Mouse (Mus musculus): ENCODE data around the gene Uprt. TPM values are rescaled to one million over a fixed set of nuclear protein-coding genes. Genes with fewer than 3 reads are reported as not detected.
A peak's percentile ranks its signal among the peaks of the same experiment; 100 is the strongest.

The Uprt gene
- total and polyA plus RNA-seq, 2 experiments = 0.99 to 2.5 TPM

DNA sequence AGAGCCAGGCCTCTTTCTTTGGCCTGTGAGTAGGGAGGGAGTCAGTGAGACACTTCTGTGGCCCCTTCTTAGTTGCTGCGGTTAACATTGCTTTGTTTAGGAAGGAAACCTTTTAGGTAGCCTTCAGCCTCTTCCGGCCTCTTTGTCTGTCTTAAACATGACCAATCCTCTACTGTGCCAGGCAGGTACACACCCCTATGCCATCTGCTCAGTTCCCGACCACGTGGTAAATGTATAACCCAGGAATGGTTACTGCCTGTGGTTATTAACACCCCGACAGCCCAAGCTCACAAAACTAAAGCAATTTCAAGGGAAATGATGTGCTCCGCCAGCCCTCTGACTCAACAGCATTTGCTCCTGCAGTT, 808 bp downstream of the Uprt start:
- peak overlapping the region; percentile 37; the same call in 1 of the 2 replicates for H3K27ac ChIP-seq (replicated peaks; ENCODE audit: insufficient read depth, low read depth, low read length)
- no peak for TF ChIP-seq CTCF (IDR thresholded peaks at IDR 0.05; ENCODE audit: low read depth, low read length)
- TF ChIP-seq POLR2A (IDR thresholded peaks at IDR 0.05; ENCODE audit: extremely low read depth, insufficient read depth, low read length) = no peak
- H3K27me3 ChIP-seq (ENCODE audit: control insufficient read depth, insufficient read depth, low read length) = no peaks in the 10 kb centered on the region
- H3K4me3 ChIP-seq (ENCODE audit: insufficient read depth, low read depth, low read length) = peak overlapping the region; percentile 88
- 10% methylated on average over 6 of the region's 6 CpGs for WGBS
- H3K9ac ChIP-seq (ENCODE audit: low read depth, low read length) = peak overlapping the region; percentile 73
- no peaks in the 10 kb centered on the region for H3K4me1 ChIP-seq (ENCODE audit: control insufficient read depth, insufficient read depth, low read length)
- H3K36me3 ChIP-seq (ENCODE audit: control insufficient read depth, insufficient read depth, low read length) = no peaks in the 10 kb centered on the region
- peak; percentile 26 for DNase-seq (ENCODE audit: extremely low read depth, low read depth, low spot score)
- no peaks in the 10 kb centered on the region; the same call in 1 of the 2 replicates for H3K79me2 ChIP-seq (ENCODE audit: control insufficient read depth, insufficient read depth, low read length)

DNA sequence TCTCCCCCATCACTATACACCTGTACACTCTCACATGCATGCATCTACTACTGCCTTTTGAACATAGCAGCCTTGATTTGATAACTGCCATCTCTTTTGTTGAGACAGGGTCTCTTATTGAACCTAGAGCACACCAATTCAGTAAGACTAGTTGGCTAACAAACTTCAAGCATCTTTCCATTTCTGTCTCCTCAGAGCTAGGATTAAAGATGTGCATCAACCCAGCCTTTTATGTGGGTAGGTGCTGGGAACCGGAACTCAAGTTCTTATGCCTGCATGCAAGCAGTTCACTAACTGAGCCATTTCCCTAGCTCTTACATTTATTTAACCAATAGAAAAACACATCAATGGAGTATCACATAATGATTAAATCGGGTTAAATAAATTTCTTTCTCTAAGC, 3.0 kb downstream of the Uprt start:
- H3K9ac ChIP-seq (ENCODE audit: low read depth, low read length) = no peak overlapping the region
- no peaks in the 10 kb centered on the region for H3K27me3 ChIP-seq (ENCODE audit: control insufficient read depth, insufficient read depth, low read length)
- TF ChIP-seq CTCF (IDR thresholded peaks at IDR 0.05; ENCODE audit: low read depth, low read length) = no peak
- no peak for TF ChIP-seq POLR2A (IDR thresholded peaks at IDR 0.05; ENCODE audit: extremely low read depth, insufficient read depth, low read length)
- no peaks in the 10 kb centered on the region for H3K36me3 ChIP-seq (ENCODE audit: control insufficient read depth, insufficient read depth, low read length)
- H3K79me2 ChIP-seq (ENCODE audit: control insufficient read depth, insufficient read depth, low read length) = no peaks in the 10 kb centered on the region; the same call in 1 of the 2 replicates
- H3K4me3 ChIP-seq (ENCODE audit: insufficient read depth, low read depth, low read length) = no peak overlapping the region
- no peak overlapping the region for H3K27ac ChIP-seq (replicated peaks; ENCODE audit: insufficient read depth, low read depth, low read length)
- no peak for DNase-seq (ENCODE audit: extremely low read depth, low read depth, low spot score)
- no peaks in the 10 kb centered on the region for H3K4me1 ChIP-seq (ENCODE audit: control insufficient read depth, insufficient read depth, low read length)
- 96% methylated on average over 2 of the region's 2 CpGs for WGBS

DNA sequence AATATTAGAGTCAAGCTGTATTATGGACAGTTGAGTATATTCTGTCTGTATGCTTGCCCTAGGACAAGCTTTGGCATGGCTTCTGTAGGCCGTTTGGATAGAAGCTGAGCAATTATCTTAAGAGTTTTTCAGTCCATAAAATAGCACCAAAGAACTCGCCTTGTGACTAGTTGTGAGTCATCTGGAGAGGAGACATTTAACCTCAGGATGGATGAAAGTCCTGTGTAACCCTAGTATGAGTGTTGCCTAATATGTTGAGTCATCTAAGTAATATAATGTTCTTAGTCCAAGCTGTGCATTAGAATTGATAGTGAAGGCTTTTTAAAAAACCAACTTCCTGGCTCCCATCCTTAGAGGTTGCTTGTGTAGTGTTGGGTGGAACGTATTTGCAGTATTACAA, 5.4 kb downstream of the Uprt start:
- 71% methylated on average over 3 of the region's 3 CpGs for WGBS
- no peak overlapping the region for H3K9ac ChIP-seq (ENCODE audit: low read depth, low read length)
- no peaks in the 10 kb centered on the region; the same call in 1 of the 2 replicates for H3K79me2 ChIP-seq (ENCODE audit: control insufficient read depth, insufficient read depth, low read length)
- TF ChIP-seq CTCF (IDR thresholded peaks at IDR 0.05; ENCODE audit: low read depth, low read length) (no peak), POLR2A (IDR thresholded peaks at IDR 0.05; ENCODE audit: extremely low read depth, insufficient read depth, low read length) (no peak)
- DNase-seq (ENCODE audit: extremely low read depth, low read depth, low spot score) = no peak
- no peak overlapping the region for H3K27ac ChIP-seq (replicated peaks; ENCODE audit: insufficient read depth, low read depth, low read length)
- H3K4me3 ChIP-seq (ENCODE audit: insufficient read depth, low read depth, low read length) = no peak overlapping the region
- H3K4me1 ChIP-seq (ENCODE audit: control insufficient read depth, insufficient read depth, low read length) = no peaks in the 10 kb centered on the region
- H3K27me3 ChIP-seq (ENCODE audit: control insufficient read depth, insufficient read depth, low read length) = no peaks in the 10 kb centered on the region
- H3K36me3 ChIP-seq (ENCODE audit: control insufficient read depth, insufficient read depth, low read length) = no peaks in the 10 kb centered on the region

DNA sequence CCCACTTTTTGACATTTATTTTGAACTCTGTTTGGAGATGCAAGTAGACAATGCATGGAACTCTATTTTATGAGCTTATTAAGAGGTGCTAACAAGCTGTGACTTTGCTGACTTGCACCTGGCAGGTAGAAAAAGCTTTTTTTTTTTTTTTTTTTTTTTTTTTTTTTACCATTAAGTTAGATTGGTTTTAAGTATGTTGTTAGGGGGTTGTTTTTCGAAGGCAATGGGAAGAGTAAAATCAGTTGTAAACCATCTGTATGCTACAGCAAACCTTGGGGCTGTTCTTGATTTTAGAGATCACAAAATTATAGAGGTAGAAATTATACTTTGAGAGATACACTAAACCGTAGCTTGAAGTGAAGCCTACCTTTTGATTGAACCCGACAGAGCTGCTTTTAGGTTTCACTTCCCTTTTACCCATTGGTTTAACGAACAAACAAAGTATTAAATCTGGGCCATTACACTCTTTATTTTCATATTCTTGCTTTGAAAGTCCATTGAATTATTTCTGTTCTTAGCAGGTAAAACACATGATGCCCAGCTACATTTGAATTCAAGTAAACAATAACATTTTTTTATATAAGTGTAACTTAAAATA, 6.4 kb downstream of the Uprt start:
- TF ChIP-seq POLR2A (IDR thresholded peaks at IDR 0.05; ENCODE audit: extremely low read depth, insufficient read depth, low read length) = no peak
- no peak for TF ChIP-seq CTCF (IDR thresholded peaks at IDR 0.05; ENCODE audit: low read depth, low read length)
- WGBS = 85% methylated on average over 4 of the region's 4 CpGs
- H3K4me1 ChIP-seq (ENCODE audit: control insufficient read depth, insufficient read depth, low read length) = no peaks in the 10 kb centered on the region
- H3K27me3 ChIP-seq (ENCODE audit: control insufficient read depth, insufficient read depth, low read length) = no peaks in the 10 kb centered on the region
- H3K27ac ChIP-seq (replicated peaks; ENCODE audit: insufficient read depth, low read depth, low read length) = no peak overlapping the region
- no peaks in the 10 kb centered on the region for H3K36me3 ChIP-seq (ENCODE audit: control insufficient read depth, insufficient read depth, low read length)
- H3K9ac ChIP-seq (ENCODE audit: low read depth, low read length) = no peak overlapping the region
- no peak overlapping the region for H3K4me3 ChIP-seq (ENCODE audit: insufficient read depth, low read depth, low read length)
- H3K79me2 ChIP-seq (ENCODE audit: control insufficient read depth, insufficient read depth, low read length) = no peaks in the 10 kb centered on the region; the same call in 1 of the 2 replicates
- no peak for DNase-seq (ENCODE audit: extremely low read depth, low read depth, low spot score)

DNA sequence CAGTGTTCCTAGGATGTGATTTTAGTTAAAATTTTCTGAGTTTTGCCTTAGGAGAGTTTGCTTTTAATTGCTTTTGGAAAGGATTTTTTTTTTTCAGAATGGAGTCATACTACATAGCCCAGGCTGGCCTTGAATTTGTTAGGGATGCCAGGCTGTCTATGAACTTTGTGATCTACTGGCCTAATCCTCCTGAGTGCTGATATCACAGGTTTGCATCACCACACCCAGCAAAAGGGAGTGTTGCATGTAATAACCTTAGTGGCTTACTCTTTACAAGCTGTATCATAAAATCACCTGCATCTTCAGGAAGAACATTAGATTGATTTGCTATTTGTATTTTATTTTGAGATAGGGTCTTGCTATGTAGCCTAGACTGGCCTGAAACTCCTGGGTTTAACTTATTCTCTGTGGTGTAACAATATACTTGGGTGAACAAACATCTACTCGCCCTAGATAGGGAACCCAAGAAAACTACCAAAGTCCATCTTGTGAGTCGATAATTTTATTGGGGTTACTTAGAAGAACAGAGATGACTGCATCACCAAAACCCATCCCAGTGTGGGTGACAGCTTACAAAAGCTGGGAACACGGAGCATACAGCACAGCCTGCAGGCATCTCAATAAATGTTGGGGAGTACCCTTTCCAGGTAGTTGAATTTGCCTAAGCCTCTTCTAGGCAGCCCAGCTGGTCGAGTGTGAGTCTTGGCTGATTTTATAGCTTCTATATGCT, 7.2 kb downstream of the Uprt start:
- Histone ChIP-seq H3K9ac (ENCODE audit: low read depth, low read length) (no peak overlapping the region), H3K4me3 (ENCODE audit: insufficient read depth, low read depth, low read length) (no peak overlapping the region), H3K27ac (replicated peaks; ENCODE audit: insufficient read depth, low read depth, low read length) (no peak overlapping the region), H3K36me3 (ENCODE audit: control insufficient read depth, insufficient read depth, low read length) (no peaks in the 10 kb centered on the region), H3K79me2 (ENCODE audit: control insufficient read depth, insufficient read depth, low read length) (no peaks in the 10 kb centered on the region; the same call in 1 of the 2 replicates), H3K27me3 (ENCODE audit: control insufficient read depth, insufficient read depth, low read length) (no peaks in the 10 kb centered on the region), H3K4me1 (ENCODE audit: control insufficient read depth, insufficient read depth, low read length) (no peaks in the 10 kb centered on the region)
- DNase-seq (ENCODE audit: extremely low read depth, low read depth, low spot score) = no peak
- TF ChIP-seq CTCF (IDR thresholded peaks at IDR 0.05; ENCODE audit: low read depth, low read length) = no peak
- no peak for TF ChIP-seq POLR2A (IDR thresholded peaks at IDR 0.05; ENCODE audit: extremely low read depth, insufficient read depth, low read length)
- whole genome bisulfite sequencing = 62% methylated on average over 4 of the region's 4 CpGs

DNA sequence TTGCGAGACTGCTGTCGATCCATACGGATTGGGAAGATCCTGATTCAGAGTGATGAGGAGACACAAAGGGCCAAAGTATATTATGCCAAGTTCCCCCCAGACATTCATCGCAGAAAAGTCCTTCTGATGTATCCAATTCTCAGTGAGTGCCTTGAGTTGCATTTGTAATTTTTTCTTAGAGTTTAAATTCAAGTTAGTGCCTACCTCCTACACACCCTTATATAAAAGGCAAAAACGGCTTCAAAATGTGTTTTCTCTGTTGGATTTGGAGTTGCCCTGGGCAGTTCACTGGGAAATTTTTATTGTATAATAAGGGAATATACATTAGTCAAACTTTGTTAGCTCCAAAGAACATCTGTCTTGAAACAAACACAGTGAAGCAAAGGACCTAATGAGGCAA, 19.1 kb downstream of the Uprt start:
- TF ChIP-seq CTCF (IDR thresholded peaks at IDR 0.05; ENCODE audit: low read depth, low read length) (no peak), POLR2A (IDR thresholded peaks at IDR 0.05; ENCODE audit: extremely low read depth, insufficient read depth, low read length) (no peak)
- DNase-seq (ENCODE audit: extremely low read depth, low read depth, low spot score) = no peak
- H3K27ac ChIP-seq (replicated peaks; ENCODE audit: insufficient read depth, low read depth, low read length) = no peak overlapping the region
- H3K4me1 ChIP-seq (ENCODE audit: control insufficient read depth, insufficient read depth, low read length) = no peaks in the 10 kb centered on the region
- H3K9ac ChIP-seq (ENCODE audit: low read depth, low read length) = no peak overlapping the region
- H3K79me2 ChIP-seq (ENCODE audit: control insufficient read depth, insufficient read depth, low read length) = no peaks in the 10 kb centered on the region
- H3K27me3 ChIP-seq (ENCODE audit: control insufficient read depth, insufficient read depth, low read length) = no peaks in the 10 kb centered on the region
- 99% methylated on average over 5 of the region's 5 CpGs for WGBS
- H3K36me3 ChIP-seq (ENCODE audit: control insufficient read depth, insufficient read depth, low read length) = no peaks in the 10 kb centered on the region
- H3K4me3 ChIP-seq (ENCODE audit: insufficient read depth, low read depth, low read length) = no peak overlapping the region

All from liver, adult 2 months (tissue).